Comparison of ENCODE assay signal across 8 mouse cellular contexts in genomic region chr9:65200606-65201005, GRCm38 (mm10). TPM values are rescaled to one million over a fixed set of nuclear protein-coding genes. Genes with fewer than 3 reads are reported as not detected.
A peak's percentile ranks its signal among the peaks of the same experiment; 100 is the strongest.
DNase-seq lines count a peak whose midpoint lies in the region; ATAC-seq lines count a peak whose summit lies in the region.

No protein-coding gene starts in this region.

- 86% methylated on average over 1 of the region's 1 CpGs for WGBS in forebrain, embryonic 13.5 days
- 79% methylated on average over 1 of the region's 1 CpGs for WGBS in forebrain, embryonic 14.5 days
- WGBS in stomach, embryonic 16.5 days: 71% methylated on average over 1 of the region's 1 CpGs
- 79% methylated on average over 1 of the region's 1 CpGs for WGBS in kidney, embryonic 14.5 days

- H3K4me2 ChIP-seq in forebrain, embryonic 13.5 days: no peak overlapping the region
- no peak overlapping the region for H3K4me2 ChIP-seq in forebrain, embryonic 14.5 days (ENCODE audit: low read length)
- no peak overlapping the region for H3K4me2 ChIP-seq in stomach, embryonic 16.5 days (ENCODE audit: low read depth, low read length)
- H3K4me2 ChIP-seq in kidney, embryonic 14.5 days (replicated peaks; ENCODE audit: low read depth, low read length): no peak overlapping the region

- no peak for DNase-seq in forebrain, embryonic 14.5 days (ENCODE audit: low spot score)
- peak; percentile 69 for DNase-seq in urinary bladder, postnatal 14 days (ENCODE audit: low spot score)
- no peak for DNase-seq in urinary bladder, postnatal 25 days (ENCODE audit: low spot score)
- DNase-seq in induced T-regulatory cell, adult 2 months (ENCODE audit: low read depth): peak; percentile 51
- DNase-seq in frontal cortex, postnatal 36 days (ENCODE audit: low spot score in 2 of 2): no peak

- H3K9ac ChIP-seq in forebrain, embryonic 13.5 days: no peak overlapping the region
- H3K9ac ChIP-seq in forebrain, embryonic 14.5 days (ENCODE audit: low read length): no peak overlapping the region
- H3K9ac ChIP-seq in stomach, embryonic 16.5 days (ENCODE audit: low read length): no peak overlapping the region
- H3K9ac ChIP-seq in kidney, embryonic 14.5 days (ENCODE audit: low read depth, low read length): no peak overlapping the region

- no peak overlapping the region for H3K4me3 ChIP-seq in forebrain, embryonic 13.5 days
- no peak overlapping the region for H3K4me3 ChIP-seq in forebrain, embryonic 14.5 days (ENCODE audit: low read depth, low read length)
- H3K4me3 ChIP-seq in stomach, embryonic 16.5 days (replicated peaks; ENCODE audit: low read length): no peak overlapping the region
- no peak overlapping the region for H3K4me3 ChIP-seq in kidney, embryonic 14.5 days (ENCODE audit: low read length)

- H3K4me1 ChIP-seq in forebrain, embryonic 13.5 days: peaks cover 12% of the 10 kb centered on the region
- peaks cover 5% of the 10 kb centered on the region for H3K4me1 ChIP-seq in forebrain, embryonic 14.5 days (ENCODE audit: control insufficient read depth, insufficient read depth, low read length)
- peaks cover 10% of the 10 kb centered on the region for H3K4me1 ChIP-seq in stomach, embryonic 16.5 days (ENCODE audit: control insufficient read depth, insufficient read depth, low read length)
- peaks cover 6% of the 10 kb centered on the region for H3K4me1 ChIP-seq in kidney, embryonic 14.5 days (ENCODE audit: control insufficient read depth, insufficient read depth, low read length)

- no peaks in the 10 kb centered on the region for H3K27me3 ChIP-seq in forebrain, embryonic 13.5 days
- no peaks in the 10 kb centered on the region for H3K27me3 ChIP-seq in forebrain, embryonic 14.5 days (replicated peaks; ENCODE audit: control insufficient read depth, insufficient read depth, low read length)
- no peaks in the 10 kb centered on the region for H3K27me3 ChIP-seq in stomach, embryonic 16.5 days (ENCODE audit: control insufficient read depth, insufficient read depth, low read length)
- H3K27me3 ChIP-seq in kidney, embryonic 14.5 days (ENCODE audit: control insufficient read depth, insufficient read depth, low read length): no peaks in the 10 kb centered on the region

- no peaks in the 10 kb centered on the region for H3K36me3 ChIP-seq in forebrain, embryonic 13.5 days (ENCODE audit: poor library complexity, severe bottlenecking)
- no peaks in the 10 kb centered on the region for H3K36me3 ChIP-seq in forebrain, embryonic 14.5 days (ENCODE audit: control insufficient read depth, insufficient read depth, low read length)
- H3K36me3 ChIP-seq in stomach, embryonic 16.5 days (ENCODE audit: control insufficient read depth, insufficient read depth, low read length): no peaks in the 10 kb centered on the region
- no peaks in the 10 kb centered on the region for H3K36me3 ChIP-seq in kidney, embryonic 14.5 days (ENCODE audit: control insufficient read depth, insufficient read depth, low read length)

- no peak for ATAC-seq in forebrain, embryonic 13.5 days
- no peak for ATAC-seq in forebrain, embryonic 14.5 days
- ATAC-seq in stomach, embryonic 16.5 days (ENCODE audit: insufficient read depth, low FRiP score): no peak
- no peak for ATAC-seq in kidney, embryonic 14.5 days (ENCODE audit: low FRiP score, low TSS enrichment)

- no peaks in the 10 kb centered on the region for H3K9me3 ChIP-seq in forebrain, embryonic 13.5 days (replicated peaks)
- H3K9me3 ChIP-seq in forebrain, embryonic 14.5 days (replicated peaks; ENCODE audit: control insufficient read depth, low read length): no peaks in the 10 kb centered on the region
- no peaks in the 10 kb centered on the region for H3K9me3 ChIP-seq in stomach, embryonic 16.5 days (replicated peaks; ENCODE audit: control insufficient read depth, low read length)
- no peaks in the 10 kb centered on the region for H3K9me3 ChIP-seq in kidney, embryonic 14.5 days (ENCODE audit: control insufficient read depth, low read length)

- H3K27ac ChIP-seq in forebrain, embryonic 13.5 days: peak overlapping the region; percentile 78; the same call in 1 of the 2 replicates
- H3K27ac ChIP-seq in forebrain, embryonic 14.5 days (ENCODE audit: low read depth, low read length): no peak overlapping the region
- H3K27ac ChIP-seq in stomach, embryonic 16.5 days (ENCODE audit: low read length): peak overlapping the region; percentile 57; the same call in 1 of the 2 replicates
- H3K27ac ChIP-seq in kidney, embryonic 14.5 days (ENCODE audit: low read depth, low read length): no peak overlapping the region

RNA-seq across cellular contexts. Expression of gene Parp16, which starts 5.5 kb away (rescaled TPM):
- polyA plus RNA-seq in forebrain, embryonic 13.5 days (2015; fragmentation: Nextera tagmentation; extraction: Ambion mirVana): 5.1 and 6.1 TPM in 2 replicates
- 4.2 and 4.4 TPM in 2 replicates for polyA plus RNA-seq in forebrain, embryonic 14.5 days (2014; fragmentation: Nextera tagmentation; extraction: Ambion mirVana)
- polyA plus RNA-seq in stomach, embryonic 16.5 days (2015; fragmentation: Nextera tagmentation; extraction: Ambion mirVana): 7.5 and 7.6 TPM in 2 replicates
- 4.7 and 7.9 TPM in 2 replicates for polyA plus RNA-seq in kidney, embryonic 14.5 days (2014; fragmentation: Nextera tagmentation; extraction: Ambion mirVana)

RNA-seq across cellular contexts. Expression of gene Igdcc3, which starts 59.6 kb away (rescaled TPM):
- polyA plus RNA-seq in forebrain, embryonic 13.5 days (2015; fragmentation: Nextera tagmentation; extraction: Ambion mirVana): 13.2 and 16.0 TPM in 2 replicates
- polyA plus RNA-seq in forebrain, embryonic 14.5 days (2014; fragmentation: Nextera tagmentation; extraction: Ambion mirVana): 5.1 and 5.8 TPM in 2 replicates
- 0.44 and 0.55 TPM in 2 replicates for polyA plus RNA-seq in stomach, embryonic 16.5 days (2015; fragmentation: Nextera tagmentation; extraction: Ambion mirVana)
- polyA plus RNA-seq in kidney, embryonic 14.5 days (2014; fragmentation: Nextera tagmentation; extraction: Ambion mirVana): 4.5 and 6.1 TPM in 2 replicates

Comparison
In these comparisons a context has a peak if more than half of its experiments do, and no peak if none do; other contexts are left out.
1. H3K27ac ChIP-seq: peak in forebrain, embryonic 13.5 days (single experiment) and stomach, embryonic 16.5 days (single experiment); none in forebrain, embryonic 14.5 days (single experiment) and kidney, embryonic 14.5 days (single experiment).
2. DNase-seq: peak in urinary bladder, postnatal 14 days (single experiment) and induced T-regulatory cell, adult 2 months (single experiment); none in forebrain, embryonic 14.5 days (single experiment), urinary bladder, postnatal 25 days (single experiment) and frontal cortex, postnatal 36 days (0 of 2).